In the genomic region with DNA sequence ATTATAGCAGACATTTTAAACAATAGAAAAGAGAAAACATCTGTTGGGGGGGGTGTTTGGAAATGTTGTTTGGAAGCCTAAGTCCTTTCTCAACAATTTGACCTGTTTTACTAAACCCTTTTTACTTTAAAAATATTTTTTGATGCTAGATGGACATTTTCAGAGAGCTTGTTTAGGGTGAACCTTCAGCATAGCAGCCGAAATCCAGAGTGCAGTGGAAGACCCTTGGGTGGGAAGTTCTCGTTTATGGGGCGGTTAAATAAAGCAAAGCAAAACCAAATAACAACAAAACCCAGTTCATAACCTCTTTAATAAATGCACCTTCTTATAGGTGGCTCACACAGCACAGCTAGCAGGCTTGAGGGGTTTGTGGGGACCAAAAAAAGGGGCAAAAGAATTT, we compare ENCODE assay signal across 7 mouse cellular contexts.
A peak's percentile ranks its signal among the peaks of the same experiment; 100 is the strongest.
DNase-seq lines count a peak whose midpoint lies in the region; ATAC-seq lines count a peak whose summit lies in the region.

No protein-coding gene starts in this region.

- no peaks in the 10 kb centered on the region for H3K36me3 ChIP-seq in limb, embryonic 11.5 days (ENCODE audit: control insufficient read depth, insufficient read depth, low read length)
- no peaks in the 10 kb centered on the region for H3K36me3 ChIP-seq in limb, embryonic 10.5 days
- H3K36me3 ChIP-seq in forebrain, embryonic 10.5 days (replicated peaks), result no peaks in the 10 kb centered on the region
- H3K36me3 ChIP-seq in intestine, embryonic 14.5 days (ENCODE audit: control insufficient read depth, insufficient read depth, low read length), result 0 out of 2 replicates have a peak, but pooled peaks cover 3% of the 10 kb centered on the region
- H3K36me3 ChIP-seq in neural tube, embryonic 14.5 days (ENCODE audit: control insufficient read depth, insufficient read depth, low read length), result 0 out of 2 replicates have a peak, but pooled peaks cover 5% of the 10 kb centered on the region

- H3K27me3 ChIP-seq in limb, embryonic 11.5 days (ENCODE audit: control insufficient read depth, insufficient read depth, low read length), result peaks cover 61% of the 10 kb centered on the region
- H3K27me3 ChIP-seq in limb, embryonic 10.5 days (ENCODE audit: low read depth, poor library complexity, severe bottlenecking), result peaks cover 98% of the 10 kb centered on the region
- H3K27me3 ChIP-seq in forebrain, embryonic 10.5 days (ENCODE audit: poor library complexity, severe bottlenecking), result peaks cover 99% of the 10 kb centered on the region
- peaks cover 56% of the 10 kb centered on the region for H3K27me3 ChIP-seq in intestine, embryonic 14.5 days (replicated peaks; ENCODE audit: control insufficient read depth, insufficient read depth, low read length)
- H3K27me3 ChIP-seq in neural tube, embryonic 14.5 days (ENCODE audit: control insufficient read depth, insufficient read depth, low read length), result no peaks in the 10 kb centered on the region; the same call in 1 of the 2 replicates

- DNase-seq in limb, embryonic 11.5 days (ENCODE audit: low spot score), result no peak
- no peak for DNase-seq in limb, embryonic 10.5 days (ENCODE audit: low spot score)
- no peak for DNase-seq in forebrain, embryonic 10.5 days (ENCODE audit: extremely low spot score, low spot score)
- no peak for DNase-seq in intestine, embryonic 14.5 days (ENCODE audit: low spot score)
- no peak for DNase-seq in urinary bladder, postnatal 25 days (ENCODE audit: low spot score)

- H3K4me2 ChIP-seq in limb, embryonic 11.5 days (ENCODE audit: low read depth, severe bottlenecking), result no peak overlapping the region
- peak overlapping the region; percentile 80 for H3K4me2 ChIP-seq in intestine, embryonic 14.5 days (ENCODE audit: low read length)
- peak overlapping the region; percentile 87 for H3K4me2 ChIP-seq in neural tube, embryonic 14.5 days (ENCODE audit: low read depth, low read length)

- WGBS in limb, embryonic 11.5 days, result 84% methylated on average over 3 of the region's 3 CpGs
- 82% methylated on average over 3 of the region's 3 CpGs for WGBS in limb, embryonic 10.5 days
- 77% methylated on average over 3 of the region's 3 CpGs for WGBS in forebrain, embryonic 10.5 days
- WGBS in intestine, embryonic 14.5 days, result 77% methylated on average over 3 of the region's 3 CpGs
- 40% methylated on average over 3 of the region's 3 CpGs for WGBS in neural tube, embryonic 14.5 days

- H3K9me3 ChIP-seq in limb, embryonic 11.5 days (ENCODE audit: control insufficient read depth, low read length), result no peaks in the 10 kb centered on the region
- H3K9me3 ChIP-seq in limb, embryonic 10.5 days (replicated peaks), result no peaks in the 10 kb centered on the region
- no peaks in the 10 kb centered on the region for H3K9me3 ChIP-seq in forebrain, embryonic 10.5 days
- no peaks in the 10 kb centered on the region for H3K9me3 ChIP-seq in intestine, embryonic 14.5 days (ENCODE audit: control insufficient read depth, low read length)
- no peaks in the 10 kb centered on the region for H3K9me3 ChIP-seq in neural tube, embryonic 14.5 days (ENCODE audit: control insufficient read depth, low read length)

- no peak overlapping the region for H3K27ac ChIP-seq in limb, embryonic 11.5 days (replicated peaks; ENCODE audit: low read depth, low read length)
- no peak overlapping the region for H3K27ac ChIP-seq in limb, embryonic 10.5 days
- H3K27ac ChIP-seq in forebrain, embryonic 10.5 days, result no peak overlapping the region
- H3K27ac ChIP-seq in intestine, embryonic 14.5 days (ENCODE audit: low read depth), result no peak overlapping the region
- H3K27ac ChIP-seq in neural tube, embryonic 14.5 days (ENCODE audit: low read depth, low read length), result peak overlapping the region; percentile 99

- ATAC-seq in limb, embryonic 11.5 days (ENCODE audit: insufficient number of reproducible peaks, low FRiP score, low TSS enrichment, low read depth), result no peak
- ATAC-seq in intestine, embryonic 14.5 days (replicated peaks; ENCODE audit: low FRiP score, low TSS enrichment, low read depth), result no peak
- no peak for ATAC-seq in neural tube, embryonic 14.5 days (ENCODE audit: low read depth)
- no peak for ATAC-seq in megakaryocyte progenitor cell, adult 5-6 weeks (replicated peaks; ENCODE audit: poor library complexity)

- H3K9ac ChIP-seq in limb, embryonic 11.5 days (ENCODE audit: low read length), result no peak overlapping the region
- H3K9ac ChIP-seq in intestine, embryonic 14.5 days (ENCODE audit: low read length), result peak overlapping the region; percentile 83
- peak overlapping the region; percentile 99 for H3K9ac ChIP-seq in neural tube, embryonic 14.5 days (replicated peaks; ENCODE audit: low read depth, low read length)

- peak overlapping the region; percentile 65; the same call in 1 of the 2 replicates for H3K4me3 ChIP-seq in limb, embryonic 11.5 days (ENCODE audit: low read depth, low read length)
- H3K4me3 ChIP-seq in limb, embryonic 10.5 days, result no peak overlapping the region
- H3K4me3 ChIP-seq in forebrain, embryonic 10.5 days, result peak overlapping the region; percentile 57; the same call in 1 of the 2 replicates
- H3K4me3 ChIP-seq in intestine, embryonic 14.5 days (ENCODE audit: low read depth, low read length), result peak overlapping the region; percentile 61
- H3K4me3 ChIP-seq in neural tube, embryonic 14.5 days (ENCODE audit: low read depth, low read length), result peak overlapping the region; percentile 98

- H3K4me1 ChIP-seq in limb, embryonic 11.5 days (ENCODE audit: control insufficient read depth, insufficient read depth, low read length), result peaks cover 15% of the 10 kb centered on the region; the same call in 1 of the 2 replicates
- H3K4me1 ChIP-seq in limb, embryonic 10.5 days, result peaks cover 22% of the 10 kb centered on the region
- peaks cover 21% of the 10 kb centered on the region for H3K4me1 ChIP-seq in forebrain, embryonic 10.5 days
- peaks cover 15% of the 10 kb centered on the region; the same call in 1 of the 2 replicates for H3K4me1 ChIP-seq in intestine, embryonic 14.5 days (replicated peaks; ENCODE audit: control insufficient read depth, insufficient read depth, low read length)
- peaks cover 51% of the 10 kb centered on the region for H3K4me1 ChIP-seq in neural tube, embryonic 14.5 days (ENCODE audit: control insufficient read depth, insufficient read depth, low read length)
